Mouse (Mus musculus): Measurements from ENCODE around the gene Sh3bp5. TPM values are rescaled to one million over a fixed set of nuclear protein-coding genes. Genes with fewer than 3 reads are reported as not detected.
A peak's percentile ranks its signal among the peaks of the same experiment; 100 is the strongest.
"Not testable (repeated sequence)": the region's sequence is repeated elsewhere in the genome, so short reads cannot be mapped to it uniquely, and the experiment has no call there.

Gene Sh3bp5
- polyA plus RNA-seq, 2 experiments, result 6.4 to 14.7 TPM

GRCm38 (mm10) chr14:31464176-31464575 is 28.3 kb upstream of the Sh3bp5 start:
- 61% methylated on average over 8 of the region's 8 CpGs for WGBS (ENCODE audit: insufficient replicate concordance)
- ATAC-seq (ENCODE audit: insufficient read depth) (no peak), DNase-seq (ENCODE audit: low read depth in 3 of 3, low spot score in 3 of 3) (no peak)
- H3K36me3 ChIP-seq (replicated peaks; ENCODE audit: control insufficient read depth, insufficient read depth, low read depth), result no peaks in the 10 kb centered on the region
- no peaks in the 10 kb centered on the region for H3K9me3 ChIP-seq (ENCODE audit: control insufficient read depth, low read length)
- no peak overlapping the region for H3K27ac ChIP-seq
- H3K27me3 ChIP-seq (ENCODE audit: control insufficient read depth, insufficient read depth, low read length), result no peaks in the 10 kb centered on the region
- H3K4me3 ChIP-seq (ENCODE audit: insufficient read depth in 1 of 2, low read depth in 2 of 2, low read length in 2 of 2), result no peak overlapping the region
- H3K4me1 ChIP-seq (replicated peaks; ENCODE audit: control insufficient read depth in 2 of 2, insufficient read depth in 2 of 2, low read length in 1 of 2), result no peaks in the 10 kb centered on the region
- no peak overlapping the region for H3K9ac ChIP-seq (replicated peaks)
- no peak overlapping the region for H3K4me2 ChIP-seq (ENCODE audit: low read depth)
- TF ChIP-seq CTCF (IDR thresholded peaks at IDR 0.05; ENCODE audit: low read depth) (peak; percentile 34), EP300 (IDR thresholded peaks at IDR 0.05; ENCODE audit: low read depth) (no peak)

GRCm38 (mm10) chr14:31462886-31463285 is 27.0 kb upstream of the Sh3bp5 start:
- no peaks in the 10 kb centered on the region for H3K9me3 ChIP-seq (ENCODE audit: control insufficient read depth, low read length)
- no peaks in the 10 kb centered on the region for H3K27me3 ChIP-seq (ENCODE audit: control insufficient read depth, insufficient read depth, low read length)
- no peak overlapping the region for H3K27ac ChIP-seq
- H3K4me1 ChIP-seq (replicated peaks; ENCODE audit: control insufficient read depth in 2 of 2, insufficient read depth in 2 of 2, low read length in 1 of 2), result no peaks in the 10 kb centered on the region
- no peak for DNase-seq (ENCODE audit: low read depth in 3 of 3, low spot score in 3 of 3)
- H3K9ac ChIP-seq (replicated peaks), result no peak overlapping the region
- WGBS (ENCODE audit: insufficient replicate concordance), result 81% methylated on average over 6 of the region's 6 CpGs
- H3K4me2 ChIP-seq (ENCODE audit: low read depth), result no peak overlapping the region
- H3K4me3 ChIP-seq (ENCODE audit: insufficient read depth in 1 of 2, low read depth in 2 of 2, low read length in 2 of 2), result no peak overlapping the region
- H3K36me3 ChIP-seq (replicated peaks; ENCODE audit: control insufficient read depth, insufficient read depth, low read depth), result no peaks in the 10 kb centered on the region
- TF ChIP-seq EP300 (IDR thresholded peaks at IDR 0.05; ENCODE audit: low read depth) (no peak), CTCF (IDR thresholded peaks at IDR 0.05; ENCODE audit: low read depth) (no peak)
- no peak for ATAC-seq (ENCODE audit: insufficient read depth)

GRCm38 (mm10) chr14:31462226-31462625 is 26.3 kb upstream of the Sh3bp5 start:
- H3K9me3 ChIP-seq (ENCODE audit: control insufficient read depth, low read length); H3K27ac ChIP-seq; H3K4me2 ChIP-seq (ENCODE audit: low read depth); H3K4me3 ChIP-seq (ENCODE audit: insufficient read depth in 1 of 2, low read depth in 2 of 2, low read length in 2 of 2); H3K9ac ChIP-seq (replicated peaks); H3K36me3 ChIP-seq (replicated peaks; ENCODE audit: control insufficient read depth, insufficient read depth, low read depth); H3K4me1 ChIP-seq (replicated peaks; ENCODE audit: control insufficient read depth in 2 of 2, insufficient read depth in 2 of 2, low read length in 1 of 2); DNase-seq (ENCODE audit: low read depth in 3 of 3, low spot score in 3 of 3); ATAC-seq (ENCODE audit: insufficient read depth); H3K27me3 ChIP-seq (ENCODE audit: control insufficient read depth, insufficient read depth, low read length): not testable (repeated sequence)
- WGBS (ENCODE audit: insufficient replicate concordance), result 61% methylated on average over 5 of the region's 5 CpGs
- TF ChIP-seq CTCF (IDR thresholded peaks at IDR 0.05; ENCODE audit: low read depth), result peak; percentile 29

GRCm38 (mm10) chr14:31458006-31458405 is 22.1 kb upstream of the Sh3bp5 start:
- H3K36me3 ChIP-seq (replicated peaks; ENCODE audit: control insufficient read depth, insufficient read depth, low read depth), result no peaks in the 10 kb centered on the region
- H3K9ac ChIP-seq (replicated peaks), result no peak overlapping the region
- 81% methylated on average over 12 of the region's 12 CpGs for WGBS (ENCODE audit: insufficient replicate concordance)
- no peaks in the 10 kb centered on the region for H3K9me3 ChIP-seq (ENCODE audit: control insufficient read depth, low read length)
- ATAC-seq (ENCODE audit: insufficient read depth) (no peak), DNase-seq (ENCODE audit: low read depth in 3 of 3, low spot score in 3 of 3) (no peak)
- TF ChIP-seq CTCF (IDR thresholded peaks at IDR 0.05; ENCODE audit: low read depth) (no peak), EP300 (IDR thresholded peaks at IDR 0.05; ENCODE audit: low read depth) (no peak)
- H3K27ac ChIP-seq, result no peak overlapping the region
- H3K4me1 ChIP-seq (replicated peaks; ENCODE audit: control insufficient read depth in 2 of 2, insufficient read depth in 2 of 2, low read length in 1 of 2), result no peaks in the 10 kb centered on the region
- no peak overlapping the region for H3K4me2 ChIP-seq (ENCODE audit: low read depth)
- H3K27me3 ChIP-seq (ENCODE audit: control insufficient read depth, insufficient read depth, low read length), result no peaks in the 10 kb centered on the region
- no peak overlapping the region for H3K4me3 ChIP-seq (ENCODE audit: insufficient read depth in 1 of 2, low read depth in 2 of 2, low read length in 2 of 2)

GRCm38 (mm10) chr14:31456064-31456721 is 20.3 kb upstream of the Sh3bp5 start:
- DNase-seq (ENCODE audit: low read depth in 3 of 3, low spot score in 3 of 3), result no peak
- no peaks in the 10 kb centered on the region for H3K9me3 ChIP-seq (ENCODE audit: control insufficient read depth, low read length)
- H3K27me3 ChIP-seq (ENCODE audit: control insufficient read depth, insufficient read depth, low read length), result no peaks in the 10 kb centered on the region
- no peak overlapping the region for H3K27ac ChIP-seq
- H3K4me3 ChIP-seq (ENCODE audit: insufficient read depth in 1 of 2, low read depth in 2 of 2, low read length in 2 of 2), result no peak overlapping the region
- H3K36me3 ChIP-seq (replicated peaks; ENCODE audit: control insufficient read depth, insufficient read depth, low read depth), result no peaks in the 10 kb centered on the region
- no peak overlapping the region for H3K9ac ChIP-seq (replicated peaks)
- TF ChIP-seq CTCF (IDR thresholded peaks at IDR 0.05; ENCODE audit: low read depth), result no peak
- TF ChIP-seq EP300 (IDR thresholded peaks at IDR 0.05; ENCODE audit: low read depth), result no peak
- H3K4me2 ChIP-seq (ENCODE audit: low read depth), result no peak overlapping the region
- ATAC-seq (ENCODE audit: insufficient read depth), result no peak
- 62% methylated on average over 6 of the region's 6 CpGs for WGBS (ENCODE audit: insufficient replicate concordance)
- H3K4me1 ChIP-seq (replicated peaks; ENCODE audit: control insufficient read depth in 2 of 2, insufficient read depth in 2 of 2, low read length in 1 of 2), result no peaks in the 10 kb centered on the region
